Mouse (Mus musculus): ENCODE results near the gene Gadd45a. TPM values are rescaled to one million over a fixed set of nuclear protein-coding genes. Genes with fewer than 3 reads are reported as not detected.

Gene Gadd45a
- polyA plus RNA-seq, 1 experiment from 2014 or later: 20.3 TPM

DNA sequence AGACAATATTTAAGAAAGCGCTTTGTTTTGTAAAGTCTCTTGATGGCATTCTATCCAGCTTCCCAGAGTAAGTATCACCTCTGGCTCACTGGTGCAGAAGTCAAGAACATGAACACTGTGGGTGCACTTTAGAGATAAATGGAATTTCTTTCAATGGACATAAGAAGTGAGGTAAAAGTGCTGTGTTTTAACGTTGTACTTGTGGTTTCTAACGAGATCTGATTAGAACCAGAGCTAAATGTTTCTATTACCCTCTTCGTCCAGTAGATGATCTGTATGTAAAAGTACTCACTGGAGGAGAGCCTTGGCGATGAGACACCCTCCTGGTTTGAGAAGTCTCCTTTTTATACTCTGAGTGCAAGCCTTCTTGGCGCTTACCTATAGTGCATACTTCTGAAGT, 48.2 kb downstream of the Gadd45a start:
- Histone ChIP-seq H3K27ac (replicated peaks) (no peak overlapping the region), H3K27me3 (no peaks in the 10 kb centered on the region), H3K4me1 (no peaks in the 10 kb centered on the region), H3K36me3 (no peaks in the 10 kb centered on the region), H3K4me2 (replicated peaks) (no peak overlapping the region), H3K9ac (replicated peaks) (no peak overlapping the region), H3K9me3 (no peaks in the 10 kb centered on the region), H3K4me3 (no peak overlapping the region)
- 91% methylated on average over 6 of the region's 6 CpGs for WGBS
- no peak for ATAC-seq (ENCODE audit: low FRiP score, low read depth)

DNA sequence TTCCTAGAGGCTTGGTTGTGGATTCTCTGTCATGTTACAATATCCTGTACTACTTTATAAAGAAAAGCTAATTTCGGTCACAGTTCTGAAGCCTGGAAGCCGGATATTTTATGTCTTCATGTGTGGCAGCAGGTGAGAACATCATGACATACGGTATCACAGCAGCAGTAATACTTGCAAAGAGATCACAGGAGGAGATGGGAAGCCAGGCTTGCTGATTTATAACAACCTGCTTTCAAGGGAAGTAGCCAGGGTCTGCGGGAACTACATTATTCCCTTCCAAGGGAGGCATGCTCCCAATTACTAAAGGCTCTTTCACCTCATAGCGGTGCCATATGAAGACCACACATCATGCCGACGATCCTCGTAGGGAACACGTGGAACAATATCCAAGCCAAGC, 48.9 kb downstream of the Gadd45a start:
- no peak for ATAC-seq (ENCODE audit: low FRiP score, low read depth)
- Histone ChIP-seq H3K4me2 (replicated peaks) (no peak overlapping the region), H3K36me3 (no peaks in the 10 kb centered on the region), H3K27me3 (no peaks in the 10 kb centered on the region), H3K9me3 (no peaks in the 10 kb centered on the region), H3K9ac (replicated peaks) (no peak overlapping the region), H3K4me1 (no peaks in the 10 kb centered on the region), H3K4me3 (no peak overlapping the region), H3K27ac (replicated peaks) (no peak overlapping the region)
- WGBS: 92% methylated on average over 9 of the region's 9 CpGs

DNA sequence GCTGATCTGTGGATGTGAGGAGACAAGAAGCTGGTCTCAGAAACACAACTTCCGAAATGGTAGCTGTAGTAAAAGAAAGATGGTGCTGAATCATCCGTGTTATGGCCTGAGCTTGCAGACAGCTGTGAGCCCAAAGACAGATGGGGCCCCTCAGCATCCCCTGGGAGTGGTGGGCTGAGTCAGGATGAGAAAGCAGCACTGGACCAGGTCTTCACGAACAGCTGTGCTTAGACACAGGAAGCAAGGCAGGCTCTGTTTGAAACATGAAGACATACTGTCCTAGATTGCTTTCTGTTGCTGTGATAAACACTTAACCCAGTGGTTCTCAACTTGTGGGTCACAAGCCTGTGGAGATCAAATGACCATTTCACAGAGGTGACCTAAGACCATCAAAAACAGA, 49.6 kb downstream of the Gadd45a start:
- WGBS: 73% methylated on average over 3 of the region's 3 CpGs
- Histone ChIP-seq H3K4me1 (no peaks in the 10 kb centered on the region), H3K27me3 (no peaks in the 10 kb centered on the region), H3K4me2 (replicated peaks) (no peak overlapping the region), H3K9me3 (no peaks in the 10 kb centered on the region), H3K36me3 (no peaks in the 10 kb centered on the region), H3K4me3 (no peak overlapping the region), H3K27ac (replicated peaks) (no peak overlapping the region), H3K9ac (replicated peaks) (no peak overlapping the region)
- no peak for ATAC-seq (ENCODE audit: low FRiP score, low read depth)

DNA sequence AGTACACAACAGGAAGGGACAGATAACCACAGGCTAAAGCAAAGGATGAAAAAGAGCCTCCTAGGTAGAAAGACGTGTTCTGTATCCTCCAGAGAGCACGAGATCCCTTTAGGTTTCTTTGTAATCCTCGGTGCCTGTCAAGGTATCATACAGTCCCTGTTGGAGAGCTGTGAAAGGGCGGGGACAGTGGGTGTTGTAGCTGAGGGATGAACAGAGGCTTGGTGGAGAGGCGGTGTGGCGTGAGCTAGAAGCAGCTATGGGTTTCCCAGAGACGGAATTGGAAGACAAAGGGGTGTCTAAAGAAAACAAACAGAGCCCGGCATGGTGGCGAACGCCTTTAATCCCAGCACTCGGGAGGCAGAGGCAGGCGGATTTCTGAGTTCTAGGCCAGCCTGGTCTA, 51.2 kb downstream of the Gadd45a start:
- Histone ChIP-seq H3K27me3 (no peaks in the 10 kb centered on the region), H3K9me3 (no peaks in the 10 kb centered on the region), H3K9ac (replicated peaks) (no peak overlapping the region), H3K4me3 (no peak overlapping the region), H3K27ac (replicated peaks) (no peak overlapping the region), H3K4me2 (replicated peaks) (no peak overlapping the region), H3K36me3 (no peaks in the 10 kb centered on the region), H3K4me1 (no peaks in the 10 kb centered on the region)
- WGBS: 73% methylated on average over 12 of the region's 12 CpGs
- no peak for ATAC-seq (ENCODE audit: low FRiP score, low read depth)

DNA sequence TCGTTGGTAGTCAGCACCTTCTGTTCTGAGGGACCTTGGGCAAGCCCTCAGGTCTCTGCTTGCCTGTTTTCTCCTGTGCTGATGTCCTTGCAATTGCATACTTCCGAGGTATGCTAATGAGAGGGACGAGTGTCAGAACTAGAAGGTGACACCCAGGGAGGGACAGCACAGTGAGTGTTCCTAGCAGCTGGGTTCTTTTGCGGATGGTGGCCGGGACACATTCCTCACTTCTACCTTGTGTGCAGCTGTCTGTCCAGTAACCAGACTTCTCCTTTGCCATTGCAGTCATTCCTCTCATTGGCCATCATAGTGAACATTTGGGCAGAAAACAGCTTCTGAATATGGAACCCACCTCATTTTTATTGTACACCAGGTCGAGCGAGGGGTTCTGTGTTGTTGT, 51.8 kb downstream of the Gadd45a start:
- H3K27me3 ChIP-seq: no peaks in the 10 kb centered on the region
- no peaks in the 10 kb centered on the region for H3K36me3 ChIP-seq
- H3K4me1 ChIP-seq: no peaks in the 10 kb centered on the region
- no peak for ATAC-seq (ENCODE audit: low FRiP score, low read depth)
- H3K9ac ChIP-seq (replicated peaks): no peak overlapping the region
- H3K4me3 ChIP-seq: no peak overlapping the region
- H3K27ac ChIP-seq (replicated peaks): no peak overlapping the region
- H3K9me3 ChIP-seq: no peaks in the 10 kb centered on the region
- 86% methylated on average over 7 of the region's 7 CpGs for WGBS
- H3K4me2 ChIP-seq (replicated peaks): no peak overlapping the region

Other genes with a start within 250 kb of the Gadd45a start
- gene Vmn1r39, start 226.8 kb downstream of the Gadd45a start, polyA plus RNA-seq (2016; fragmentation: Nextera tagmentation; extraction: Ambion mirVana): not detected in 2 replicates
- gene Gng12, start 141.1 kb downstream of the Gadd45a start, polyA plus RNA-seq (2016; fragmentation: Nextera tagmentation; extraction: Ambion mirVana): 31.7 and 34.7 TPM in 2 replicates
- 414 and 467 TPM in 2 replicates for gene Serbp1, start 200.7 kb upstream of the Gadd45a start, polyA plus RNA-seq (2016; fragmentation: Nextera tagmentation; extraction: Ambion mirVana)